Mouse (Mus musculus) hematopoietic stem cell, adult 5-6 weeks (primary cell): ENCODE results near the gene Taar1. TPM values are rescaled to one million over a fixed set of nuclear protein-coding genes. Genes with fewer than 3 reads are reported as not detected.

Experiments
- ATAC-seq, 2 experiments: fragments of 125-278 bp in 1 of 2; replicated peaks in 1 of 2; 2 replicates each; pipeline ENCODE4 v1.8.0; 2016 to 2017; ENCODE audit warnings: inconsistent platforms in 2 of 2, mild to moderate bottlenecking in 2 of 2, moderate number of reproducible peaks in 2 of 2, low read depth in 1 of 2, moderate TSS enrichment in 1 of 2; ENCODE audit not compliant: low FRiP score in 2 of 2, poor library complexity in 2 of 2, severe bottlenecking in 2 of 2, insufficient read depth in 1 of 2, low TSS enrichment in 1 of 2
- total RNA-seq: library from RNA; stranded (forward); fragments of 172-1452, 232-1000 nt; gene quantifications from 2 replicates; pipeline ENCODE4 v1.2.3, GENCODE M21; 2017

Gene Taar1
- not detected in 2 replicates for total RNA-seq

DNA sequence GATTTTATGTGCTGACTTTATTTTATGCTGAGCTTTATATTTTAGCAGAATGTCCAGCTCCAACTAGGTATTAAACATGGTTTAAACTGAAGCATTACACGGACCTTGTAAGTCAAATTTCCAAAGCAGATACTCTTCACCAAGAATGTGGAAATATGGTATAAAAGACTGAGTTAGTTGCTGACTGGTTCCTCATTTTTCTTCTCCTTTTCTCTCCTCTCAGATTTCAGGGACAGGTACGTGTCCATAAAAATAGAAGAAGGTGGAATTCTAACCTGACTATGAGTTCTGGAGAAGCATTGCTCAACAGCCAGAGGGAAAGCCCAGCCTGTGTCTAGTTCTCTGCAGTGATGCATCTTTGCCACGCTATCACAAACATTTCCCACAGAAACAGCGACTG, at the start of gene Taar1:
Taar1 (plus strand) TSS at position 301 of the 400 bp plus-strand sequence.
- ATAC-seq: no peak

GRCm38 (mm10) chr10:23880695-23881094, 39.5 kb upstream of the Taar1 start:
- no peak for ATAC-seq

- ATAC-seq: no peak
These were observed 35.2 kb upstream of the Taar1 start for GRCm38 (mm10) chr10:23884910-23885309.

GRCm38 (mm10) chr10:23886060-23886459, 34.1 kb upstream of the Taar1 start:
- ATAC-seq: no peak

GRCm38 (mm10) chr10:23892987-23893386, 27.2 kb upstream of the Taar1 start:
- no peak for ATAC-seq

GRCm38 (mm10) chr10:23894601-23895349, 25.4 kb upstream of the Taar1 start, which contains the start of gene Vnn1:
TSS of gene Vnn1 (plus strand) at chr10:23894688.
- no peak for ATAC-seq

GRCm38 (mm10) chr10:23895376-23895775, 24.8 kb upstream of the Taar1 start:
- no peak for ATAC-seq

DNA sequence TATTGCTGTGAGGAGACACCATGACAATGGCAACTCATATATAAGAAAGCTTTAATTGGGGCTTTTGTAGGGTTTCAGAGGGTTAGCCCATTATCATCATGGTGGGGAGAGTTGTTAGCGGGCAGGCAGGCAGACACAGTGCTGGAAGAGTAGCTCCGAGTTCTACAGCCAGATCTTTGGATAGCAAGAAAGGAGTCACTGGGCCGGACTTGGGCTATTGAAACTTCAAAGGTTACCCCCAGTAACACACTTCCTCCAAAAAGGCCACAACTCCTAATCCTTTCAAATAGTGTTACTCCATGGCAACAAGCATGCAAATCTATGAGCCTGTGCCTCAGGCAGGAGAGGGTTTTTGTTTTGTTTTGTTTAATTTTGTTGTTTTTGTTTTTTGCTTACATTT, 19.0 kb upstream of the Taar1 start:
- no peak for ATAC-seq

- ATAC-seq: no peak
These were observed 14.5 kb upstream of the Taar1 start for GRCm38 (mm10) chr10:23905661-23906060.

DNA sequence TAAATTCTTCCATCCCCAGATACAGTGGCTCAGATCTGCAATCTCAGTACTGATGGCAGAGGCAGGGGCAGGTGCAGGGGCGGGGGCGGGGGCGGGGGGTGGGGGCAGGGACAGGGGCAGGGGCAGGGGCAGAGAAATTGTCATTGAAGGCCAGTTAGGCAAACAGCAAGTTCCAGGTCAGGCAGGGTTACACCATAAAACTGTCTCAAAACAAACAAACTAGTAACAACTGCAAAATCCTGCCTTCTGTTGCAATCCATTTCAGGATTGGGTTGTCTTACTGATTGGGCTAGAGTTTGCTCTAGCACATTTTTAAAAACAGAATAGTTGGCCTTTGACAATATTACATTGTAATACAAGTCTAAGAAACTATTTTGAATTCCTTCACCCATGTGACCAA, 2.3 kb downstream of the Taar1 start:
- ATAC-seq: no peak

DNA sequence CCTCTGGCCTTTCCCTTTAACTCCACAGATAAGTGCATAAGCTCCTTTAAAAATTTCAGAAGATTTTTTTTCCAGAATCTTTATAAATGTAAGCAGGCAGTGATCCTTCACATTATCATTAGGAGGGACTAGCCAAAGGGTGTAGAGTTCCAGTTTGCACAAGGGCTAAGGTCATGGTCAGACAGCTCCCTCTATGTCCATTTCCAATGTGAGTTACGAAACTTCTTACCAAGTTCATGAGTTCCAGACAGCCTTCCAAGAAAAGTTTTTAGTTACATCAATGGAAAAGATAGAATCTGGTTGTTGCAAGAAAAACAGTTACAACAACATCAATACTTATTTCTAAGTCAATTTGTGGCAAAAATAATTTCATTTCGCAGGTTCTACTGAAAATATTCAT, 3.8 kb downstream of the Taar1 start:
- ATAC-seq: no peak

DNA sequence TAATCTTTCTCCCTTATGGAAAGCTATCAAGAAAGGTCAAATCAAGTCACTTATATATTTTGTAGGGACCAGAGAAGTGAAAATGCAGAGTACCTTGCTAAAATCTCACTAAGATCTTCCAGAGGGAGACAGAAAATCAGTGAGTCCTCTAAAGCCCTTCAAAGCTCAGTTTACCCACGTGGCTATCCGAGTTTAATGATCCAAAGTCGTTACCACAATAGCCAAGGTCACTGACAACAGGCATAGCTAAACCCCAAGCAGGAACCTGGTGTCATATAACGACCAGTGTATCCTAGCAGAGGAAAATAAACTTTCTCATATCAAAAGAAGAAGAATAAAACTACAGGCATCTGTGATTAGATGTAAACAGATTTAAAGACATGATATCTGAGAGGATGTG, 17.5 kb downstream of the Taar1 start:
- ATAC-seq: no peak

DNA sequence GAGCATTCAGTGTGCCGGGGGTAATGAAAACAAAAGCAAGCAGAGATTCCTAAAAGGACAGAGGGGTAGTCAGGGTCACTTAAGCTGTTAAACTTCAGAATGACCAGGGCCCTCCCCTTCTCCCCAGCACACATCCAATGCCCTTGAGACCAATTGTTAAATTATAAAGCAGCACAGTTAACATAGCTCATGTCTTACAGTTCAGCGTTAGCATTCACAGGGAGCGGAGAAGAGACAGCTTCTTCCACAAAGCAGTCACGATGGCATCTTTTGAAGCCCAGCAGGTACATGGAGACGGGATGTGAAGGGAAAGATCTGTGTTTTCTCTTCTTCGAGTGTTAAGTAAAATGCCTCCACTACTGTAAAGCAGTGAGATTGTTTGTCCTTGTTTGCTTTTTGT, 18.2 kb downstream of the Taar1 start, which contains the start of gene Taar2:
Taar2 (plus strand) TSS at position 261 of the 400 bp plus-strand sequence.
- no peak for ATAC-seq

GRCm38 (mm10) chr10:23942465-23942864, 22.3 kb downstream of the Taar1 start:
- no peak for ATAC-seq

DNA sequence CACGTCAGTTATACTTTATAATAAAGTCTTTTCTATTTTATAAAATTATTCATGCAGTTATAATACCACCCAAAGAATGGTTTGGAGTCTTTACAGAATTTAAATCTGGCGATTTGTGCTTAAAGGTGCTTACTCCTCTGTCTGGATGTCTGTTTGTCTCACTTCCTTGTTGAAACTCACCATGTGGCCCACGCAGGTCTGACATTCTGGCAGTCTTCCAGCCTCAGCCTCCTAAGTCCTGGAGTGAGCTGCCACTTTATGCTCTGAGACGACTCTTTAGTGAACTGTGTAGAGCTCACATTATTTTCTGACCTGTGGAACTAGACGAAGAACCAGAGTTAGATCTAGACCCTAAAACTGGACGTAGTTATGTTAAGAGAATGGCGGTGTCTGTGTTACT, 27.9 kb downstream of the Taar1 start:
- 0 out of 4 replicates have a peak, but pooled peaks of 1 of the 2 experiments have one; percentile 29 for ATAC-seq

- ATAC-seq: no peak
These were observed 29.4 kb downstream of the Taar1 start, which contains the start of gene Taar3 for GRCm38 (mm10) chr10:23949508-23950005. TSS of gene Taar3 (plus strand) at chr10:23949558.

GRCm38 (mm10) chr10:23951714-23952113, 31.6 kb downstream of the Taar1 start:
- no peak for ATAC-seq

- no peak for ATAC-seq
These were observed 38.9 kb downstream of the Taar1 start for GRCm38 (mm10) chr10:23959071-23959470.

GRCm38 (mm10) chr10:23960444-23960915, 40.3 kb downstream of the Taar1 start, which contains the start of gene Taar4:
TSS of gene Taar4 (plus strand) at chr10:23960494.
- peak; percentile 56 to 59 for ATAC-seq
